Mouse (Mus musculus): Measurements from ENCODE around the gene Tlr9. TPM values are rescaled to one million over a fixed set of nuclear protein-coding genes. Genes with fewer than 3 reads are reported as not detected.

The Tlr9 gene
- polyA plus RNA-seq, 1 experiment, result 3.8 TPM

DNA sequence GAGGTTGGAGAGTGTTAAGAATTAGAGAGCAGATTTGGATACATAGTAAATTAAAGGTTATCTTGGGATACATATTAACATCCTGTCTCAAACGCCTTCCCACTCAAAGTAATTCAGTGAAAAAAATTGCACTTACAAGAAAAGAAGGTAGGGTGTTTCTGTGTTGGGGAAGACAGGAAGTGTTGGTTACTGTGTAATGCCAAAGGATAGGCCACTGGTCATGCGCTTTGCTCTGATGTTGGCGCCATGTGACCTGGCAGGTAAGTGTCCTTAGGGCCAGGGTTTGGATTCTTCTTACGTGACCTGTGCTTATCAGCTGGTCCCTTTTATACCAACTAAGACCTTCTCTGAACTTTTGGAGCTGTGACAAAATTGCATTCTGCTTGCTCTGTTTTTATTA is 40.3 kb upstream of the Tlr9 start:
- H3K36me3 ChIP-seq (ENCODE audit: control insufficient read depth, insufficient read depth, low read length), result peaks cover 76% of the 10 kb centered on the region
- TF ChIP-seq POLR2A (IDR thresholded peaks at IDR 0.05; ENCODE audit: low read depth, low read length), result no peak
- TF ChIP-seq CTCF (IDR thresholded peaks at IDR 0.05; ENCODE audit: extremely low read depth, insufficient read length, insufficient replicate concordance, low read depth, low read length), result no peak
- 86% methylated on average over 4 of the region's 4 CpGs for WGBS

DNA sequence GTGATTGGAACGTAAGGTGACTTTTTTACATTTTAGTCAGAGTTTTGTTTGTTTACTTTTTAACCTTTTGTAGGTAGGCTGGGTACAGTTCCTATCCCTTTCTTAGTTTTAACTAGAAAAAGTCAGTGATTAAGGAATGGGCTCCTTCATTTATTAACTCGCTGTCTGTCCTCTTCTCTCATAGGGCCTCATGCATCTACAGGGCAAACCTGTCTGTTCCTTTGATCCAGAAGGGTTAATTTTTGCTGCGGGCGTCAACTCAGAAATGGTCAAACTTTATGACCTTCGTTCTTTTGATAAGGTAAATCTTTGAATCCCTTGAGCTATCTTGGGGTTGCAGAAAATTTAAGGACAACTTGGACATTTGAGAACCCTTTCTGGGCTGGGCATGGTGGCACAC is 38.4 kb upstream of the Tlr9 start:
- TF ChIP-seq POLR2A (IDR thresholded peaks at IDR 0.05; ENCODE audit: low read depth, low read length) (no peak), CTCF (IDR thresholded peaks at IDR 0.05; ENCODE audit: extremely low read depth, insufficient read length, insufficient replicate concordance, low read depth, low read length) (no peak)
- H3K4me3 ChIP-seq (ENCODE audit: low read depth, low read length), result no peak overlapping the region
- H3K36me3 ChIP-seq (ENCODE audit: control insufficient read depth, insufficient read depth, low read length), result peaks cover 79% of the 10 kb centered on the region
- no peaks in the 10 kb centered on the region for H3K27me3 ChIP-seq (ENCODE audit: control insufficient read depth, insufficient read depth, low read length)
- WGBS, result 63% methylated on average over 5 of the region's 5 CpGs
- H3K4me1 ChIP-seq (ENCODE audit: control insufficient read depth, insufficient read depth, insufficient read length, low read length), result no peaks in the 10 kb centered on the region
- H3K27ac ChIP-seq (ENCODE audit: insufficient read depth, low read depth, low read length), result no peak overlapping the region

More for the DNA sequence above, 40.3 kb upstream of the Tlr9 start:
- 0 out of 2 replicates have a peak, but pooled peaks cover 2% of the 10 kb centered on the region for H3K4me1 ChIP-seq (ENCODE audit: control insufficient read depth, insufficient read depth, insufficient read length, low read length)
- H3K4me3 ChIP-seq (ENCODE audit: low read depth, low read length), result no peak overlapping the region
- H3K27ac ChIP-seq (ENCODE audit: insufficient read depth, low read depth, low read length), result no peak overlapping the region
- no peaks in the 10 kb centered on the region for H3K27me3 ChIP-seq (ENCODE audit: control insufficient read depth, insufficient read depth, low read length)

DNA sequence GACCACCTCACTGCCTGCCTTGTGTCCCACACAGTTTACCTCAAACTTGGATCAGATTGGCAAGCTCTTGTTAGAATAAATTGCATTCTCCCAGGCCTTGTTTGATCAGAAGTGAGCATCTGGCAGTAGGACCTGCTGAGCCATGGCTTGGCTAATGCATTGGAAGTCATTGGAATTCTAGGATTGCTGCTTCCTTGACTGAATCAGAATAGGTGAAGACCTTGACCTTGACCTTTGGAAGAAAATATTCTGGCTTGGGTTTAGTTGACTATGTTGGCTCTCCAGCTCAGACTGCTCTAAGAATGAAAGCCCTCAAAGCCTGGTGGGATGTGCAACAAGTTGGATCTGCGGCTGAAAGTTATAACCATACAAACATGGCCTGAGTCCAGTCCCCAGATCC is 31.0 kb upstream of the Tlr9 start:
- H3K4me3 ChIP-seq (ENCODE audit: low read depth, low read length), result no peak overlapping the region
- H3K27ac ChIP-seq (ENCODE audit: insufficient read depth, low read depth, low read length), result no peak overlapping the region
- H3K36me3 ChIP-seq (ENCODE audit: control insufficient read depth, insufficient read depth, low read length), result peaks cover 57% of the 10 kb centered on the region
- H3K4me1 ChIP-seq (ENCODE audit: control insufficient read depth, insufficient read depth, insufficient read length, low read length), result no peaks in the 10 kb centered on the region
- 84% methylated on average over 1 of the region's 1 CpGs for whole genome bisulfite sequencing
- no peaks in the 10 kb centered on the region for H3K27me3 ChIP-seq (ENCODE audit: control insufficient read depth, insufficient read depth, low read length)
- TF ChIP-seq CTCF (IDR thresholded peaks at IDR 0.05; ENCODE audit: extremely low read depth, insufficient read length, insufficient replicate concordance, low read depth, low read length) (no peak), POLR2A (IDR thresholded peaks at IDR 0.05; ENCODE audit: low read depth, low read length) (no peak)

- WGBS, result 89% methylated on average over 8 of the region's 8 CpGs
- Histone ChIP-seq H3K4me3 (ENCODE audit: low read depth, low read length) (no peak overlapping the region), H3K36me3 (ENCODE audit: control insufficient read depth, insufficient read depth, low read length) (peaks cover 50% of the 10 kb centered on the region), H3K4me1 (ENCODE audit: control insufficient read depth, insufficient read depth, insufficient read length, low read length) (no peaks in the 10 kb centered on the region), H3K27me3 (ENCODE audit: control insufficient read depth, insufficient read depth, low read length) (no peaks in the 10 kb centered on the region), H3K27ac (ENCODE audit: insufficient read depth, low read depth, low read length) (no peak overlapping the region)
- TF ChIP-seq POLR2A (IDR thresholded peaks at IDR 0.05; ENCODE audit: low read depth, low read length) (no peak), CTCF (IDR thresholded peaks at IDR 0.05; ENCODE audit: extremely low read depth, insufficient read length, insufficient replicate concordance, low read depth, low read length) (no peak)
Measured at GRCm38 (mm10) chr9:106192024-106192423, 30.4 kb upstream of the Tlr9 start.

DNA sequence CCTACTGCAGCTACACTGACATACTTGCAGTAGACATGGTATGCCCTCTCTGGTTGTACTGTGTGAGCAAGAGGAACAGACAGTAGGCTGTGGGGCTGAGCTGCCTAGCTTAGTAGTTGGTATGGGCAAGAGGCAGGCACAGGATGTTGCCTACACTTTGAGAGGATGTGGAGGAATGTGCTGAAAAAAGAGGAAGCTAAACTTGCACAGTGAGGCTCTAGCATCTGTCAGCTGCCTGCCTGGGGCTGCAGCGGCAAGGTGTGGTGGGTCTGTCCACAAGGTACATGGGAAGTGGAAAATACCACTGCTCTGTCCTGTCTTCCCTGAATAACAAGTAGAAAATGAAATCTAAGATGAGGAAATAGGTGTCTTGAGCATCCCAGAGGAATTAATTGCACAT is 29.4 kb upstream of the Tlr9 start:
- Histone ChIP-seq H3K36me3 (ENCODE audit: control insufficient read depth, insufficient read depth, low read length) (peaks cover 40% of the 10 kb centered on the region), H3K4me3 (ENCODE audit: low read depth, low read length) (no peak overlapping the region), H3K27me3 (ENCODE audit: control insufficient read depth, insufficient read depth, low read length) (no peaks in the 10 kb centered on the region), H3K4me1 (ENCODE audit: control insufficient read depth, insufficient read depth, insufficient read length, low read length) (peaks cover 6% of the 10 kb centered on the region; the same call in 1 of the 2 replicates), H3K27ac (ENCODE audit: insufficient read depth, low read depth, low read length) (no peak overlapping the region)
- TF ChIP-seq POLR2A (IDR thresholded peaks at IDR 0.05; ENCODE audit: low read depth, low read length), result no peak
- TF ChIP-seq CTCF (IDR thresholded peaks at IDR 0.05; ENCODE audit: extremely low read depth, insufficient read length, insufficient replicate concordance, low read depth, low read length), result no peak
- 87% methylated on average over 1 of the region's 1 CpGs for WGBS

- Histone ChIP-seq H3K27ac (ENCODE audit: insufficient read depth, low read depth, low read length) (no peak overlapping the region), H3K36me3 (ENCODE audit: control insufficient read depth, insufficient read depth, low read length) (peaks cover 31% of the 10 kb centered on the region)
- TF ChIP-seq POLR2A (IDR thresholded peaks at IDR 0.05; ENCODE audit: low read depth, low read length) (no peak), CTCF (IDR thresholded peaks at IDR 0.05; ENCODE audit: extremely low read depth, insufficient read length, insufficient replicate concordance, low read depth, low read length) (no peak)
Measured at GRCm38 (mm10) chr9:106193930-106194807, 28.2 kb upstream of the Tlr9 start.

DNA sequence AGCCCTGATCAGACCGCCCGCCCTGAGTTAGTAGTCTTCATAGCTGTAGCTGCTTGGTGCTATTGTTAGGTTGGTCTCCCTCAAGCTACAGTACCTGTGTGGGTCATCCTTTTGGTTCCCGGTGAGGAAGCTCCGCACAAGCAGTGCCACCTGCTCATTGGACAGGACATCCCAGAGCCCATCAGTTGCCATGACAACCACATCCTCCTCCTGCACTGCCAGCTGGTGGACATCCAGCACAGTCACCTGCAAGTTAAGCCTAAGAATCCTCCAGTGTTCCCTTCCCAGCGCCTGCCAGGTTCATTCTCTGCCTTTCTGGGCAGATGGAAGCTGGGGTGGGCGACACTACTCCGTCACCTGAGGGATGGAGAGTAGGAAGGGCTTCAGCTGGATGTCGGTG is 26.7 kb upstream of the Tlr9 start:
- TF ChIP-seq CTCF (IDR thresholded peaks at IDR 0.05; ENCODE audit: extremely low read depth, insufficient read length, insufficient replicate concordance, low read depth, low read length), result no peak
- no peak for TF ChIP-seq POLR2A (IDR thresholded peaks at IDR 0.05; ENCODE audit: low read depth, low read length)
- WGBS, result 86% methylated on average over 8 of the region's 8 CpGs
- Histone ChIP-seq H3K36me3 (ENCODE audit: control insufficient read depth, insufficient read depth, low read length) (peaks cover 16% of the 10 kb centered on the region), H3K4me3 (ENCODE audit: low read depth, low read length) (no peak overlapping the region), H3K4me1 (ENCODE audit: control insufficient read depth, insufficient read depth, insufficient read length, low read length) (peaks cover 15% of the 10 kb centered on the region), H3K27me3 (ENCODE audit: control insufficient read depth, insufficient read depth, low read length) (no peaks in the 10 kb centered on the region), H3K27ac (ENCODE audit: insufficient read depth, low read depth, low read length) (no peak overlapping the region)

More at GRCm38 (mm10) chr9:106193930-106194807, 28.2 kb upstream of the Tlr9 start:
- no peaks in the 10 kb centered on the region for H3K27me3 ChIP-seq (ENCODE audit: control insufficient read depth, insufficient read depth, low read length)
- 86% methylated on average over 8 of the region's 8 CpGs for WGBS
- H3K4me3 ChIP-seq (ENCODE audit: low read depth, low read length), result no peak overlapping the region
- H3K4me1 ChIP-seq (ENCODE audit: control insufficient read depth, insufficient read depth, insufficient read length, low read length), result peaks cover 8% of the 10 kb centered on the region

All from small intestine, adult 2 months (tissue).